In genomic region chrX:13456544-13456943, GRCm38 (mm10) we compare ENCODE assay signal across 3 mouse cellular contexts. TPM values are rescaled to one million over a fixed set of nuclear protein-coding genes. Genes with fewer than 3 reads are reported as not detected.
"Had no signal": no experiment of that assay in that cellular context is flagged by ENCODE, and none has a peak within 500 bp of the region (broad histone marks: within the 10 kb centered on the region; RNA-seq: fewer than 3 reads in every experiment).

No protein-coding gene starts in this region.

RNA-seq across cellular contexts. Expression of gene Nyx, which starts 9.4 kb away (rescaled TPM):
- total RNA-seq: granulocyte monocyte progenitor cell, adult 5-6 weeks had no signal
- polyA plus RNA-seq: intestine, embryonic 15.5 days; kidney, embryonic 14.5 days had no signal
